In genomic region chr13:37674676-37675350, GRCm38 (mm10) we compare ENCODE assay signal across 17 mouse cellular contexts.
A peak's percentile ranks its signal among the peaks of the same experiment; 100 is the strongest.
DNase-seq lines count a peak whose midpoint lies in the region; ATAC-seq and TF ChIP-seq lines count a peak whose summit lies in the region.
"Had no signal": no experiment of that assay in that cellular context is flagged by ENCODE, and none has a peak within 500 bp of the region (broad histone marks: within the 10 kb centered on the region; RNA-seq: fewer than 3 reads in every experiment).

No protein-coding gene starts in this region.

- no peaks in the 10 kb centered on the region for H3K27me3 ChIP-seq in intestine, embryonic 15.5 days (replicated peaks)
- no peaks in the 10 kb centered on the region for H3K27me3 ChIP-seq in intestine, postnatal 0 days (replicated peaks; ENCODE audit: control insufficient read depth, insufficient read depth, low read length)
- no peaks in the 10 kb centered on the region for H3K27me3 ChIP-seq in kidney, embryonic 14.5 days (ENCODE audit: control insufficient read depth, insufficient read depth, low read length)
- H3K27me3 ChIP-seq: kidney, embryonic 15.5 days; liver, embryonic 13.5 days had no signal

- H3K4me2 ChIP-seq in intestine, embryonic 15.5 days (replicated peaks): no peak overlapping the region
- no peak overlapping the region for H3K4me2 ChIP-seq in intestine, postnatal 0 days (replicated peaks; ENCODE audit: low read depth)
- H3K4me2 ChIP-seq in kidney, embryonic 14.5 days (replicated peaks; ENCODE audit: low read depth, low read length): no peak overlapping the region
- H3K4me2 ChIP-seq: heart, embryonic 11.5 days; kidney, embryonic 15.5 days; liver, embryonic 13.5 days had no signal

- DNase-seq in lung, postnatal 36 days: peak; percentile 88
- DNase-seq in spleen, postnatal 36 days (ENCODE audit: low spot score in 2 of 2): peak; percentile 73
- no peak for DNase-seq in gastrocnemius, postnatal 36 days
- no peak for DNase-seq in adrenal gland, adult 8-10 months
- DNase-seq: cerebellum, adult 18-20 months; heart, postnatal 36 days; liver, embryonic 13.5 days had no signal

- H3K4me3 ChIP-seq in intestine, embryonic 15.5 days (replicated peaks): no peak overlapping the region
- H3K4me3 ChIP-seq in intestine, postnatal 0 days (ENCODE audit: low read depth, low read length): no peak overlapping the region
- no peak overlapping the region for H3K4me3 ChIP-seq in kidney, embryonic 14.5 days (ENCODE audit: low read length)
- H3K4me3 ChIP-seq: kidney, embryonic 15.5 days; liver, embryonic 13.5 days; midbrain, embryonic 10.5 days had no signal

- H3K9me3 ChIP-seq in intestine, embryonic 15.5 days: no peaks in the 10 kb centered on the region
- no peaks in the 10 kb centered on the region for H3K9me3 ChIP-seq in intestine, postnatal 0 days (ENCODE audit: control insufficient read depth)
- no peaks in the 10 kb centered on the region for H3K9me3 ChIP-seq in kidney, embryonic 14.5 days (ENCODE audit: control insufficient read depth, low read length)
- H3K9me3 ChIP-seq: kidney, embryonic 15.5 days; liver, embryonic 13.5 days; midbrain, embryonic 10.5 days had no signal

- no peaks in the 10 kb centered on the region for H3K36me3 ChIP-seq in intestine, embryonic 15.5 days
- no peaks in the 10 kb centered on the region for H3K36me3 ChIP-seq in intestine, postnatal 0 days (ENCODE audit: control insufficient read depth, insufficient read depth)
- H3K36me3 ChIP-seq in kidney, embryonic 14.5 days (ENCODE audit: control insufficient read depth, insufficient read depth, low read length): no peaks in the 10 kb centered on the region
- H3K36me3 ChIP-seq: kidney, embryonic 15.5 days; liver, embryonic 13.5 days; midbrain, embryonic 10.5 days had no signal

- no peaks in the 10 kb centered on the region for H3K4me1 ChIP-seq in intestine, embryonic 15.5 days (replicated peaks)
- no peaks in the 10 kb centered on the region for H3K4me1 ChIP-seq in intestine, postnatal 0 days (replicated peaks; ENCODE audit: control insufficient read depth, insufficient read depth, low read length)
- H3K4me1 ChIP-seq in kidney, embryonic 14.5 days (ENCODE audit: control insufficient read depth, insufficient read depth, low read length): no peaks in the 10 kb centered on the region
- H3K4me1 ChIP-seq: kidney, embryonic 15.5 days; midbrain, embryonic 10.5 days had no signal

- intact Hi-C loops in gastrocnemius, postnatal 36 days (cut with DNase I): loop anchor here (5.0 kb wide), 2 partner anchors 113 to 152 kb away; no protein-coding TSS in a partner anchor

- no peak overlapping the region for H3K27ac ChIP-seq in intestine, embryonic 15.5 days
- H3K27ac ChIP-seq in intestine, postnatal 0 days (ENCODE audit: low read depth, low read length): no peak overlapping the region
- H3K27ac ChIP-seq in kidney, embryonic 14.5 days (ENCODE audit: low read depth, low read length): no peak overlapping the region
- H3K27ac ChIP-seq: hindbrain, postnatal 0 days; kidney, embryonic 15.5 days; liver, embryonic 13.5 days; midbrain, embryonic 10.5 days had no signal

- TF ChIP-seq CTCF in intestine, postnatal 0 days (IDR thresholded peaks at IDR 0.05; ENCODE audit: low read depth): no peak

- 0 out of 2 replicates have a peak, but pooled peaks have one; percentile 39 for ATAC-seq in intestine, embryonic 15.5 days
- no peak for ATAC-seq in intestine, postnatal 0 days
- ATAC-seq in common myeloid progenitor, adult 5-6 weeks (replicated peaks; ENCODE audit: low read depth, poor library complexity, severe bottlenecking): peak; percentile 47
- ATAC-seq in kidney, embryonic 14.5 days (ENCODE audit: low FRiP score, low TSS enrichment): no peak
- ATAC-seq: activated CD4-positive, CD25-positive, alpha-beta regulatory T cell, adult 4 months; forebrain, embryonic 14.5 days; hindbrain, postnatal 0 days had no signal

- H3K9ac ChIP-seq in intestine, embryonic 15.5 days: no peak overlapping the region
- no peak overlapping the region for H3K9ac ChIP-seq in intestine, postnatal 0 days (ENCODE audit: low read depth, low read length)
- H3K9ac ChIP-seq in kidney, embryonic 14.5 days (ENCODE audit: low read depth, low read length): no peak overlapping the region
- H3K9ac ChIP-seq: kidney, embryonic 15.5 days; liver, embryonic 13.5 days had no signal

- WGBS in intestine, embryonic 15.5 days: 68% methylated on average over 12 of the region's 12 CpGs
- WGBS in intestine, postnatal 0 days: 54% methylated on average over 12 of the region's 12 CpGs
- 63% methylated on average over 12 of the region's 12 CpGs for WGBS in kidney, embryonic 14.5 days

Comparison
In these comparisons a context has a peak if more than half of its experiments do, and no peak if none do; other contexts are left out.
1. ATAC-seq: peak in intestine, embryonic 15.5 days (single experiment) and common myeloid progenitor, adult 5-6 weeks (single experiment); none in intestine, postnatal 0 days (single experiment) and kidney, embryonic 14.5 days (single experiment).
2. DNase-seq: peak in lung, postnatal 36 days (single experiment) and spleen, postnatal 36 days (2 of 2); none in gastrocnemius, postnatal 36 days (0 of 2) and adrenal gland, adult 8-10 months (single experiment).